Mouse (Mus musculus) neural tube, embryonic 12.5 days (tissue): ENCODE data around the gene Slc12a4. TPM values are rescaled to one million over a fixed set of nuclear protein-coding genes. Genes with fewer than 3 reads are reported as not detected.

Experiments used
- ATAC-seq: fragments of 200-750 bp; cut with Nextera tagmentation; 2 replicates; pipeline ENCODE4 v1.8.0; 2017; ENCODE audit warnings: low read depth, mild to moderate bottlenecking, moderate TSS enrichment, moderate library complexity; ENCODE audit not compliant: low FRiP score
- H3K27ac ChIP-seq: fragments of 300-500 bp; sonication (generic); 2 replicates; pipeline ENCODE4 v1.5.1; 2016
- H3K27me3 ChIP-seq: fragments of 300-500 bp; sonication (generic); replicated peaks from 2 replicates; pipeline ENCODE4 v1.6.1; 2016; ENCODE audit warnings: mild to moderate bottlenecking
- H3K36me3 ChIP-seq: fragments of 300-500 bp; sonication (generic); 2 replicates; pipeline ENCODE4 v1.6.1; 2016; ENCODE audit warnings: mild to moderate bottlenecking
- H3K4me1 ChIP-seq: fragments of 300-500 bp; sonication (generic); 2 replicates; pipeline ENCODE4 v1.6.1; 2016
- H3K4me2 ChIP-seq: fragments of 300-500 bp; sonication (generic); replicated peaks from 2 replicates; pipeline ENCODE4 v1.6.1; 2016; ENCODE audit warnings: mild to moderate bottlenecking
- H3K4me3 ChIP-seq: fragments of 300-500 bp; sonication (generic); 2 replicates; pipeline ENCODE4 v1.5.1; 2016
- H3K9ac ChIP-seq: fragments of 300-500 bp; sonication (generic); 2 replicates; pipeline ENCODE4 v1.6.1; 2016; ENCODE audit warnings: mild to moderate bottlenecking
- H3K9me3 ChIP-seq: fragments of 300-500 bp; sonication (generic); 2 replicates; pipeline ENCODE4 v1.6.1; 2016; ENCODE audit warnings: mild to moderate bottlenecking
- WGBS: fragments of 180-500 bp; shearing (Covaris S2); methylation state at CpG from one replicate; pipeline ENCODE4 v1.1.7; 2016; 5-methylcytosine and 5-hydroxymethylcytosine counted together
- polyA plus RNA-seq: library from polyadenylated mRNA; unstranded; fragments of >200 nt; fragmentation: Nextera tagmentation; extraction: Ambion mirVana; gene quantifications from 2 replicates; pipeline ENCODE4 v1.2.1, GENCODE M21; 2016

The Slc12a4 gene
- polyA plus RNA-seq, 1 experiment from 2014 or later: 13.9 TPM

DNA sequence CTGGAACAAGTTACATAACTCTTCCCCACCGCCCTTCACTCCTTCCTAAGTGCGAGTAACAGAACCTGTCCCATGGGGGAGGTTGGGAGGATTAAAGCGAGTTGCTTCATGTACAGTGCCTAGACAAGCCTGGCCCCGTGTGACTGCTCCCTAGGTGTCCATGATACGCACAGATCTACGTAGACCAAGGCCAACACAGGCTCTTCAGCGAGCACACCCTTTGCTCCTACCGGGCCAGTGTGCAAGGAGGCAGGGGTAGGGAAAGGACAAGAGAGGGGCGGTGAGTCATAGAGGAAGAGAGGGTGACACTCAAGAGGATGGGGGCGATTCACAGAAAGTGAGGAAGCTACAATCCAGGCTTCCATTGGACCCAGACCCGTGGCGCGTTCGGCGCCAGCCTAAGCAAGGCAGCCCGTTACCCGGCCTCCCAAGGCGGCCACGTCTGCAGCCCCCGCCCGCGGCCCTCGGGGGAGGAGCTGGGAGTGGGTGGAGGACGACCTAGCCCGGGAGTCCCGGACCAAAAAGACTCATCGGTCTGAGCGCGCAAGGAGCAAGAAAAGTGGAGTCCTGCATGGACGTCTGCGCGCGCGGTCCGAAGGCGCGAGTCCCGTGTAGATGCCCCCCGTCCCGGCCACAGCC lies 512 bp downstream of the Slc12a4 start:
- peaks cover 7% of the 10 kb centered on the region; the same call in 1 of the 2 replicates for H3K4me1 ChIP-seq
- H3K36me3 ChIP-seq: no peaks in the 10 kb centered on the region
- peak overlapping the region; percentile 49 for H3K4me3 ChIP-seq
- H3K27me3 ChIP-seq: peaks cover 38% of the 10 kb centered on the region
- 3% methylated on average over 40 of the region's 40 CpGs for WGBS
- H3K9ac ChIP-seq: peak overlapping the region; percentile 49
- peak; percentile 56 for ATAC-seq
- H3K4me2 ChIP-seq: peak overlapping the region; percentile 74
- H3K27ac ChIP-seq: no peak overlapping the region
- no peaks in the 10 kb centered on the region for H3K9me3 ChIP-seq

- peaks cover 7% of the 10 kb centered on the region; the same call in 1 of the 2 replicates for H3K4me1 ChIP-seq
- H3K4me2 ChIP-seq: peak overlapping the region; percentile 74
- no peaks in the 10 kb centered on the region for H3K36me3 ChIP-seq
- H3K4me3 ChIP-seq: 0 out of 2 replicates have a peak overlapping the region, but pooled peaks have one; percentile 49
- no peak overlapping the region for H3K27ac ChIP-seq
- H3K9ac ChIP-seq: no peak overlapping the region
- 69% methylated on average over 12 of the region's 12 CpGs for WGBS
- H3K27me3 ChIP-seq: peaks cover 38% of the 10 kb centered on the region
- no peak for ATAC-seq
- H3K9me3 ChIP-seq: no peaks in the 10 kb centered on the region
Measured at GRCm38 (mm10) chr8:105964506-105965265, 1.2 kb downstream of the Slc12a4 start.

GRCm38 (mm10) chr8:105961536-105961935 lies 4.4 kb downstream of the Slc12a4 start:
- no peaks in the 10 kb centered on the region for H3K36me3 ChIP-seq
- WGBS: 91% methylated on average over 10 of the region's 10 CpGs
- H3K27me3 ChIP-seq: peaks cover 26% of the 10 kb centered on the region
- no peak for ATAC-seq
- no peak overlapping the region for H3K4me3 ChIP-seq
- no peaks in the 10 kb centered on the region for H3K9me3 ChIP-seq
- H3K27ac ChIP-seq: no peak overlapping the region
- no peak overlapping the region for H3K4me2 ChIP-seq
- H3K9ac ChIP-seq: no peak overlapping the region
- H3K4me1 ChIP-seq: peaks cover 7% of the 10 kb centered on the region; the same call in 1 of the 2 replicates

DNA sequence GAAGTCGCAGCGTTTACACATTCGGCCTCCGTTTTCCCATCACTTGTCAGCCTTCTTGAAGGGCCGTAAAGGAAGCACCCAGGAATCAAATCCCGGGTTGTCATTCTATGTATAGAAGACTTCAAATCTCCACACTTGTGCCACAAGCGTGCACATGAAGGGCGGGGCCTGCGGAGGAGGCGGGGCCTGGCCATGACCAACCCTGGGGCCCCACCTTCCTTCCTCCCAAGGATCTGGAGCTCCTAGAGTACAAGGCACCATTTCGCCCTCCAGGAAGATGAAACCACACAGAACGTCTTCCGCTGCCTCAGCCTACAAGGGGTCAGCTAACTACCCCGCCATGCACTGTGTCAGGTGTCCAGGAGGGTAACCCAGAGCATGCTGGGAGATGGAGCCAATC lies 4.8 kb downstream of the Slc12a4 start:
- Histone ChIP-seq H3K27me3 (peaks cover 22% of the 10 kb centered on the region), H3K36me3 (no peaks in the 10 kb centered on the region), H3K4me1 (peaks cover 7% of the 10 kb centered on the region; the same call in 1 of the 2 replicates), H3K4me2 (no peak overlapping the region), H3K9ac (no peak overlapping the region), H3K4me3 (no peak overlapping the region), H3K9me3 (no peaks in the 10 kb centered on the region), H3K27ac (no peak overlapping the region)
- 77% methylated on average over 14 of the region's 14 CpGs for whole genome bisulfite sequencing
- no peak for ATAC-seq

DNA sequence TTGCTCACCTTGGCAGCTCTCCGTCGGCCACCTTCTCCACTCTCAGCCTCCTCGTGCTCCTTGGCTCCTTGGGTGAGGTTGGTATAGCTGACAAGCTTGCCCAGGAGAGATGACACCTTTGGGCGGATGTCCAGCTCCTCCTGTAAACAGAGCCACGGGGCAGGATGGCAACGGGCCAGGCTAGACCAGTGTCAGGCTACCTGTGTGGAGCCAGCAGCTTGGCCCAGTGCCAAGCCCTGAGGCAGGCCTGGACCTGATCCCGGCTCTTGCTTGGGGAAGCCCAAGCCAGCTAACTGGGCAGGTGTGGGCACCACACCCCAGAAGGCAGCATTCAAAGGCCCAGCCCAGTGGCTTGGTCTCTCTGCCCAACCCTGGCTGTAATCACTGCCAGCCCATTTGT lies 6.5 kb downstream of the Slc12a4 start:
- H3K9me3 ChIP-seq: no peaks in the 10 kb centered on the region
- no peaks in the 10 kb centered on the region for H3K36me3 ChIP-seq
- H3K27me3 ChIP-seq: peaks cover 4% of the 10 kb centered on the region
- no peaks in the 10 kb centered on the region for H3K4me1 ChIP-seq
- 90% methylated on average over 7 of the region's 7 CpGs for WGBS
- no peak overlapping the region for H3K27ac ChIP-seq
- no peak overlapping the region for H3K4me2 ChIP-seq
- H3K4me3 ChIP-seq: no peak overlapping the region
- H3K9ac ChIP-seq: no peak overlapping the region
- no peak for ATAC-seq

GRCm38 (mm10) chr8:105957813-105958212 lies 8.1 kb downstream of the Slc12a4 start:
- Histone ChIP-seq H3K36me3 (no peaks in the 10 kb centered on the region), H3K4me2 (no peak overlapping the region), H3K4me1 (no peaks in the 10 kb centered on the region), H3K4me3 (no peak overlapping the region), H3K27ac (no peak overlapping the region), H3K9me3 (no peaks in the 10 kb centered on the region), H3K27me3 (no peaks in the 10 kb centered on the region), H3K9ac (no peak overlapping the region)
- WGBS: 65% methylated on average over 3 of the region's 4 CpGs
- no peak for ATAC-seq

DNA sequence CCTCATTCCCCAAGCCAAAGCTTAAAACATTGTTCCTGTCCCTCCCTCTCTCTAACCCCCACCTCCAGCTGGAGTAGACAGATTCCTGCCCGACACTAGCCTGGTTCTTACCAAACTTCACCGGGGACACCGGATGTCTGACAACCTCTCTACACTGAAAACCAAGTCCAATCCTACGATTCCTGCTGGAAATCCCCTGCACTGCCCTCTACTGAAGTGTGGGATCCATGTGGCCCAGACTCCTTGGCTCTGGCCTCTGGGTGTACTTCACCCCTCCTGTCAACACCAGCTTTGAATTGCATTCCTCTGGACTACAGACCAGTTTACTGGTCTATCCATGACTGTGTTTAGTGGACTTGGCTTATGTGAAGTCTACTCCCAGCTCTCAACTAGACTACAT lies 9.3 kb downstream of the Slc12a4 start:
- H3K4me1 ChIP-seq: no peaks in the 10 kb centered on the region
- WGBS: 88% methylated on average over 4 of the region's 4 CpGs
- no peak overlapping the region for H3K9ac ChIP-seq
- no peak overlapping the region for H3K4me3 ChIP-seq
- H3K9me3 ChIP-seq: no peaks in the 10 kb centered on the region
- H3K27ac ChIP-seq: no peak overlapping the region
- ATAC-seq: no peak
- no peak overlapping the region for H3K4me2 ChIP-seq
- H3K27me3 ChIP-seq: no peaks in the 10 kb centered on the region
- no peaks in the 10 kb centered on the region for H3K36me3 ChIP-seq

GRCm38 (mm10) chr8:105951057-105951659 lies 14.7 kb downstream of the Slc12a4 start:
- Histone ChIP-seq H3K9me3 (no peaks in the 10 kb centered on the region), H3K4me1 (no peaks in the 10 kb centered on the region), H3K36me3 (no peaks in the 10 kb centered on the region), H3K27ac (no peak overlapping the region), H3K4me3 (no peak overlapping the region), H3K27me3 (no peaks in the 10 kb centered on the region), H3K9ac (no peak overlapping the region), H3K4me2 (no peak overlapping the region)
- ATAC-seq: no peak
- 71% methylated on average over 7 of the region's 7 CpGs for WGBS

GRCm38 (mm10) chr8:105949350-105949749 lies 16.5 kb downstream of the Slc12a4 start:
- Histone ChIP-seq H3K27ac (no peak overlapping the region), H3K9ac (no peak overlapping the region), H3K4me1 (no peaks in the 10 kb centered on the region), H3K4me2 (no peak overlapping the region), H3K27me3 (no peaks in the 10 kb centered on the region), H3K9me3 (no peaks in the 10 kb centered on the region), H3K36me3 (peaks cover 10% of the 10 kb centered on the region; the same call in 1 of the 2 replicates), H3K4me3 (no peak overlapping the region)
- 93% methylated on average over 10 of the region's 10 CpGs for WGBS
- ATAC-seq: no peak

- no peak within 1 kb of the TSS for H3K9ac ChIP-seq
- H3K4me1 ChIP-seq: no peaks in the 10 kb centered on the region
- WGBS: 83% methylated on average over 8 of the region's 8 CpGs
- H3K9me3 ChIP-seq: no peaks in the 10 kb centered on the region
- no peak within 1 kb of the TSS for H3K4me2 ChIP-seq
- peaks cover 21% of the 10 kb centered on the region; the same call in 1 of the 2 replicates for H3K36me3 ChIP-seq
- ATAC-seq: no peak
- H3K27me3 ChIP-seq: no peaks in the 10 kb centered on the region
- no peak within 1 kb of the TSS for H3K27ac ChIP-seq
- no peak within 1 kb of the TSS for H3K4me3 ChIP-seq
Measured at GRCm38 (mm10) chr8:105943321-105943739, 22.6 kb downstream of the Slc12a4 start, which contains the start of gene Lcat. Gene Lcat (minus strand): TSS chr8:105943382.

DNA sequence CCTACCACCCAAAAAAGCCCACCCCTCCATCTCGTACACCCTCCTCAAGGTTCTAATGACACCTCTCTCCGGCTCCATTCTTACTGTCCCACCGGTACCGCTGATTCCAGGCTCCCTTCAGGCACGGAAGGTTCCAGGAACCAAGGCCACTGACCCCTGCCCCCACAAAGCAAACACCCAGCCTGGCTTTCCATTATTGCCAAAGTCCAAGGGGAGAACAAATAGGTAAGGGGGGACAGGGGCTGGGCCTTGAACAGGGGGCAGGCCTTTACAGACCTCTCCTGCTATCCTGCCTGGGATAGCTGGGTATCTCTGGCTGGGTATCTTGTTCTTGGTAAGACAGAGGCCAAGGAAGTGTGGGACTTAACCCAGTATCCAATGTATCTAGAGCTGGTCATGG lies 23.4 kb downstream of the Slc12a4 start:
- peaks cover 21% of the 10 kb centered on the region; the same call in 1 of the 2 replicates for H3K36me3 ChIP-seq
- no peak overlapping the region for H3K4me3 ChIP-seq
- no peaks in the 10 kb centered on the region for H3K9me3 ChIP-seq
- no peak overlapping the region for H3K27ac ChIP-seq
- H3K4me1 ChIP-seq: peaks cover 6% of the 10 kb centered on the region; the same call in 1 of the 2 replicates
- no peak overlapping the region for H3K4me2 ChIP-seq
- 93% methylated on average over 5 of the region's 5 CpGs for WGBS
- H3K27me3 ChIP-seq: no peaks in the 10 kb centered on the region
- no peak for ATAC-seq
- H3K9ac ChIP-seq: no peak overlapping the region

DNA sequence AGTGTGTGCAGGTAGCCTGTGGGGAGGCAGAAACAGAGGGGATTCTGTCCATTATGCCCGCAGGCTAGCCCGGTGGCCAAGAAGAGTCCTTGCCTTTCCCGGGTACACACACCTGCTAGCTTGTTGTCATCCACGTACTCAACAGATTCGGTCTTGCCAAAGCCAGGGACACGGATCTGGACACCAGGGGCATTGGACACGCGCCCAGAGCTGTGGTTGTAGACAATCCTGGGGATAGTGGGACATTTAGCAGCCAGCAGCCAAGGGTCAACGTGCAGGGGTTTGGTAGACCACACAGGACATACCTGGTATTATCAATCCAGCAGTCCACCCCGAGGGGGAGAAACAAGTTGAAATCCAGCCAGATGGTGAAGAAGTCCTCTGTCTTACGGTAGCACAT lies 23.9 kb downstream of the Slc12a4 start:
- Histone ChIP-seq H3K4me3 (no peak overlapping the region), H3K27me3 (no peaks in the 10 kb centered on the region), H3K27ac (no peak overlapping the region), H3K9me3 (no peaks in the 10 kb centered on the region), H3K4me2 (no peak overlapping the region), H3K9ac (no peak overlapping the region), H3K4me1 (peaks cover 6% of the 10 kb centered on the region; the same call in 1 of the 2 replicates), H3K36me3 (peaks cover 21% of the 10 kb centered on the region; the same call in 1 of the 2 replicates)
- no peak for ATAC-seq
- 95% methylated on average over 11 of the region's 11 CpGs for WGBS
